In genomic region chr11:102029966-102030365, GRCm38 (mm10) we compare ENCODE assay signal across 40 mouse cellular contexts. TPM values are rescaled to one million over a fixed set of nuclear protein-coding genes. Genes with fewer than 3 reads are reported as not detected.
DNase-seq lines count a peak whose midpoint lies in the region; ATAC-seq and TF ChIP-seq lines count a peak whose summit lies in the region.
"Had no signal": no experiment of that assay in that cellular context is flagged by ENCODE, and none has a peak within 500 bp of the region (broad histone marks: within the 10 kb centered on the region; RNA-seq: fewer than 3 reads in every experiment).

No protein-coding gene starts in this region.

- no peak for ATAC-seq in liver, postnatal 0 days
- ATAC-seq: forebrain, embryonic 16.5 days; midbrain, embryonic 16.5 days had no signal

- H3K9me3 ChIP-seq in liver, postnatal 0 days (ENCODE audit: low read length) = no peaks in the 10 kb centered on the region
- H3K9me3 ChIP-seq in ES-Bruce4 (replicated peaks; ENCODE audit: control insufficient read depth, insufficient read depth, low read length, poor library complexity, severe bottlenecking) = no peaks in the 10 kb centered on the region
- H3K9me3 ChIP-seq: G1E; heart, embryonic 13.5 days; hindbrain, embryonic 15.5 days; limb, embryonic 10.5 days; limb, embryonic 15.5 days; neural tube, embryonic 12.5 days; stomach, embryonic 15.5 days had no signal

- no peak overlapping the region for H3K27ac ChIP-seq in gastrocnemius, adult 2 months
- no peak overlapping the region for H3K27ac ChIP-seq in liver, postnatal 0 days (ENCODE audit: low read depth)
- no peak overlapping the region for H3K27ac ChIP-seq in ES-Bruce4 (ENCODE audit: insufficient read depth, low read length)
- H3K27ac ChIP-seq: heart, embryonic 13.5 days; hindbrain, embryonic 15.5 days; limb, embryonic 10.5 days; limb, embryonic 15.5 days; macrophage; neural tube, embryonic 12.5 days; stomach, embryonic 15.5 days had no signal

- no peak overlapping the region for H3K4me2 ChIP-seq in liver, postnatal 0 days (ENCODE audit: low read depth, low read length)
- H3K4me2 ChIP-seq: heart, embryonic 13.5 days; hindbrain, embryonic 15.5 days; limb, embryonic 15.5 days; neural tube, embryonic 12.5 days; stomach, embryonic 15.5 days had no signal

- TF ChIP-seq CTCF in gastrocnemius, adult 2 months (IDR thresholded peaks at IDR 0.05) = no peak
- TF ChIP-seq CTCF in liver, postnatal 0 days (IDR thresholded peaks at IDR 0.05; ENCODE audit: low read depth) = 0 out of 2 replicates have a peak, but pooled peaks have one; percentile 11
- peak; percentile 29 for TF ChIP-seq CTCF in ES-Bruce4 (IDR thresholded peaks at IDR 0.05; ENCODE audit: low read depth, low read length)

- no peak for TF ChIP-seq EP300 in liver, postnatal 0 days (IDR thresholded peaks at IDR 0.05; ENCODE audit: low read depth)
- TF ChIP-seq EP300 in ES-Bruce4 (IDR thresholded peaks at IDR 0.05; ENCODE audit: insufficient read depth, low read depth, low read length) = no peak

- WGBS in liver, postnatal 0 days (ENCODE audit: insufficient replicate concordance) = 48% methylated on average over 7 of the region's 7 CpGs

- H3K27me3 ChIP-seq in liver, postnatal 0 days (ENCODE audit: insufficient read depth, low read length) = peaks cover 24% of the 10 kb centered on the region
- H3K27me3 ChIP-seq in ES-Bruce4 (ENCODE audit: control insufficient read depth, insufficient read depth, low read length, poor library complexity, severe bottlenecking) = no peaks in the 10 kb centered on the region; the same call in 1 of the 2 replicates
- H3K27me3 ChIP-seq: hindbrain, embryonic 15.5 days; limb, embryonic 15.5 days; neural tube, embryonic 12.5 days; stomach, embryonic 15.5 days had no signal

- no peak for TF ChIP-seq POLR2A in ES-Bruce4 (IDR thresholded peaks at IDR 0.05; ENCODE audit: insufficient read depth, low read length)

- intact Hi-C loops in gastrocnemius, adult 2 months (cut with DNase I) = no loop called here

- H3K4me3 ChIP-seq in gastrocnemius, adult 2 months = no peak overlapping the region
- H3K4me3 ChIP-seq in liver, postnatal 0 days (ENCODE audit: low read depth, low read length) = no peak overlapping the region
- no peak overlapping the region for H3K4me3 ChIP-seq in ES-Bruce4 (ENCODE audit: low read depth, low read length)
- H3K4me3 ChIP-seq: erythroblast, embryonic 14.5 days; heart, embryonic 13.5 days; hindbrain, embryonic 15.5 days; limb, embryonic 10.5 days; limb, embryonic 15.5 days; myocyte; neural tube, embryonic 12.5 days; stomach, embryonic 15.5 days had no signal

- DNase-seq in gastrocnemius, adult 2 months = peak; percentile 5
- no peak for DNase-seq in gastrocnemius, adult 18-20 months (ENCODE audit: low spot score)
- no peak for DNase-seq in liver, postnatal 0 days
- DNase-seq in liver = no peak
- peak; percentile 65 for DNase-seq in 416B (ENCODE audit: low read depth)
- DNase-seq in spleen, adult 12 weeks (ENCODE audit: low spot score) = no peak
- DNase-seq: adrenal gland, adult 8-10 months; cerebellum, adult 11-12 months; gastrocnemius, postnatal 10 days; heart, postnatal 10 days; kidney, adult 8-10 months; kidney, postnatal 10 days; layer of hippocampus, adult 9-11 months; thymus, postnatal 25 days had no signal

- 0 out of 2 replicates have a peak, but pooled peaks cover 5% of the 10 kb centered on the region for H3K4me1 ChIP-seq in liver, postnatal 0 days (ENCODE audit: insufficient read depth)
- peaks cover 7% of the 10 kb centered on the region for H3K4me1 ChIP-seq in ES-Bruce4 (ENCODE audit: control insufficient read depth, insufficient read depth, low read length)

- H3K9ac ChIP-seq in liver, postnatal 0 days (replicated peaks) = no peak overlapping the region
- no peak overlapping the region for H3K9ac ChIP-seq in ES-Bruce4 (ENCODE audit: low read depth, poor library complexity, severe bottlenecking)
- H3K9ac ChIP-seq: heart, embryonic 13.5 days; hindbrain, embryonic 15.5 days; limb, embryonic 15.5 days; neural tube, embryonic 12.5 days; stomach, embryonic 15.5 days had no signal

- H3K36me3 ChIP-seq in liver, postnatal 0 days (replicated peaks; ENCODE audit: insufficient read depth, low read length) = no peaks in the 10 kb centered on the region
- H3K36me3 ChIP-seq in ES-Bruce4 (ENCODE audit: control insufficient read depth, insufficient read depth, low read length, poor library complexity, severe bottlenecking) = no peaks in the 10 kb centered on the region
- H3K36me3 ChIP-seq: G1E; heart, embryonic 13.5 days; hindbrain, embryonic 15.5 days; limb, embryonic 15.5 days; neural tube, embryonic 12.5 days; stomach, embryonic 15.5 days had no signal

RNA-seq across cellular contexts. Expression of gene Mpp3, which starts 1.7 kb away (rescaled TPM):
- 10 to 100 TPM; 19.4 to 34.7 TPM for total RNA-seq in gastrocnemius, adult 2 months (2021)
- 10 to 100 TPM; 15.7 to 24.5 TPM for total RNA-seq in gastrocnemius, adult 18-20 months (2021)
- polyA plus RNA-seq in liver, postnatal 0 days (2015; fragmentation: Nextera tagmentation; extraction: Ambion mirVana) = 0.56 and 0.72 TPM in 2 replicates
- polyA plus RNA-seq in ES-Bruce4 (2011; ENCODE audit: insufficient read depth, insufficient read length, low read depth, missing spikeins) = 3.8 and 6.3 TPM in 2 replicates
- total RNA-seq: megakaryocyte-erythroid progenitor cell, adult 5-6 weeks had no signal
- polyA plus RNA-seq: erythroblast, embryonic 14.5 days; G1E; macrophage had no signal

RNA-seq across cellular contexts. Expression of gene Cd300lg, which starts 11.3 kb away (rescaled TPM):
- total RNA-seq in gastrocnemius, adult 2 months (2021) = 10 to 100 TPM; 17.6 to 18.9 TPM
- 10 to 100 TPM; 16.1 to 19.0 TPM for total RNA-seq in gastrocnemius, adult 18-20 months (2021)
- polyA plus RNA-seq in liver, postnatal 0 days (2015; fragmentation: Nextera tagmentation; extraction: Ambion mirVana) = 1.8 and 2.3 TPM in 2 replicates
- polyA plus RNA-seq in ES-Bruce4 (2011; ENCODE audit: insufficient read depth, insufficient read length, low read depth, missing spikeins) = not detected in 2 replicates
- total RNA-seq: CH12.LX; G1E; hematopoietic stem cell, adult 5-6 weeks; left cerebral cortex, postnatal 10 days had no signal
- polyA plus RNA-seq: C2C12; erythroblast, embryonic 14.5 days; G1E; myocyte had no signal

RNA-seq across cellular contexts. Expression of gene Dusp3, which starts 43.2 kb away (rescaled TPM):
- total RNA-seq in gastrocnemius, adult 2 months (2021) = 100 to 1,000 TPM; 123 to 129 TPM
- 100 to 1,000 TPM; 153 to 161 TPM for total RNA-seq in gastrocnemius, adult 18-20 months (2021)
- 18.4 and 22.7 TPM in 2 replicates for polyA plus RNA-seq in liver, postnatal 0 days (2015; fragmentation: Nextera tagmentation; extraction: Ambion mirVana)
- polyA plus RNA-seq in ES-Bruce4 (2011; ENCODE audit: insufficient read depth, insufficient read length, low read depth, missing spikeins) = 11.9 and 13.3 TPM in 2 replicates

RNA-seq across cellular contexts. Expression of gene Cfap97d1, which starts 45.9 kb away (rescaled TPM):
- not detected for total RNA-seq in gastrocnemius, adult 2 months (2021)
- total RNA-seq in gastrocnemius, adult 18-20 months (2021) = not detected
- polyA plus RNA-seq in liver, postnatal 0 days (2015; fragmentation: Nextera tagmentation; extraction: Ambion mirVana) = 0.19 TPM in 1 of 2 replicates, not detected in the other
- polyA plus RNA-seq in ES-Bruce4 (2011; ENCODE audit: insufficient read depth, insufficient read length, low read depth, missing spikeins) = not detected in 2 replicates
- total RNA-seq: adrenal gland, adult 8-10 months; adrenal gland, postnatal 4 days; CH12.LX; G1E; gastrocnemius, postnatal 10 days; heart, adult 8-10 months; heart, postnatal 10 days; hematopoietic stem cell, adult 5-6 weeks; left cerebral cortex, postnatal 10 days; megakaryocyte-erythroid progenitor cell, adult 5-6 weeks had no signal
- polyA plus RNA-seq: C2C12; embryonic facial prominence, embryonic 14.5 days; erythroblast, embryonic 14.5 days; forebrain, embryonic 11.5 days; forebrain, embryonic 16.5 days; G1E; heart, embryonic 13.5 days; hindbrain, embryonic 15.5 days; intestine, embryonic 14.5 days; limb, embryonic 10.5 days; limb, embryonic 15.5 days; liver, embryonic 16.5 days; lung, embryonic 16.5 days; macrophage; midbrain, embryonic 16.5 days; myocyte; neural tube, embryonic 12.5 days; small intestine, adult 2 months; stomach, embryonic 15.5 days had no signal

RNA-seq across cellular contexts. Expression of gene Mpp2, which starts 58.3 kb away (rescaled TPM):
- total RNA-seq in gastrocnemius, adult 2 months (2021) = 1 to 10 TPM; 1.2 TPM
- total RNA-seq in gastrocnemius, adult 18-20 months (2021) = 1 to 10 TPM; 1.0 to 1.2 TPM
- 3.9 and 4.4 TPM in 2 replicates for polyA plus RNA-seq in liver, postnatal 0 days (2015; fragmentation: Nextera tagmentation; extraction: Ambion mirVana)
- polyA plus RNA-seq in ES-Bruce4 (2011; ENCODE audit: insufficient read depth, insufficient read length, low read depth, missing spikeins) = 3.4 and 3.6 TPM in 2 replicates
- polyA plus RNA-seq: macrophage had no signal

Comparison
In these comparisons a context has a peak if more than half of its experiments do, and no peak if none do; other contexts are left out.
1. DNase-seq: peak in gastrocnemius, adult 2 months (single experiment) and 416B (single experiment); none in gastrocnemius, adult 18-20 months (single experiment), liver, postnatal 0 days (single experiment), liver (single experiment) and spleen, adult 12 weeks (single experiment).